Mouse (Mus musculus) lung, postnatal 14 days (tissue): ENCODE results near the gene Aldh1a2.

Experiments used
- DNase-seq: peaks from one replicate; pipeline ENCODE4 v3.0.0; 2021

Gene Aldh1a2

GRCm38 (mm10) chr9:71290730-71291129 lies 75.1 kb downstream of the Aldh1a2 start:
- no peak for DNase-seq

GRCm38 (mm10) chr9:71295501-71295900 lies 79.9 kb downstream of the Aldh1a2 start:
- no peak for DNase-seq

- DNase-seq = no peak
Observed at GRCm38 (mm10) chr9:71303594-71303993, 88.0 kb downstream of the Aldh1a2 start.

GRCm38 (mm10) chr9:71307106-71307789 lies 91.7 kb downstream of the Aldh1a2 start:
- no peak for DNase-seq

GRCm38 (mm10) chr9:71315960-71316359 lies 100.4 kb downstream of the Aldh1a2 start:
- no peak for DNase-seq

- peak; percentile 65 for DNase-seq
Observed at GRCm38 (mm10) chr9:71317096-71317920, 101.7 kb downstream of the Aldh1a2 start.

GRCm38 (mm10) chr9:71317921-71318241 lies 102.3 kb downstream of the Aldh1a2 start:
- no peak for DNase-seq

GRCm38 (mm10) chr9:71319776-71320175 lies 104.2 kb downstream of the Aldh1a2 start:
- no peak for DNase-seq

- no peak for DNase-seq
Observed at GRCm38 (mm10) chr9:71320246-71321155, 104.9 kb downstream of the Aldh1a2 start.

GRCm38 (mm10) chr9:71321436-71321835 lies 105.8 kb downstream of the Aldh1a2 start:
- DNase-seq = no peak

GRCm38 (mm10) chr9:71321871-71322270 lies 106.3 kb downstream of the Aldh1a2 start:
- DNase-seq = no peak

GRCm38 (mm10) chr9:71323303-71323952 lies 107.8 kb downstream of the Aldh1a2 start:
- no peak for DNase-seq

- DNase-seq = no peak
Observed at GRCm38 (mm10) chr9:71324060-71324459, 108.5 kb downstream of the Aldh1a2 start.

GRCm38 (mm10) chr9:71326261-71326660 lies 110.7 kb downstream of the Aldh1a2 start:
- DNase-seq = no peak

GRCm38 (mm10) chr9:71331661-71332060 lies 116.1 kb downstream of the Aldh1a2 start:
- no peak for DNase-seq

GRCm38 (mm10) chr9:71336674-71337073 lies 121.1 kb downstream of the Aldh1a2 start:
- DNase-seq = no peak

- DNase-seq = no peak
Observed at GRCm38 (mm10) chr9:71337425-71337824, 121.8 kb downstream of the Aldh1a2 start.

GRCm38 (mm10) chr9:71340116-71340515 lies 124.5 kb downstream of the Aldh1a2 start:
- no peak for DNase-seq
